15 mouse cellular contexts compared by ENCODE assay signal in the genomic region with DNA sequence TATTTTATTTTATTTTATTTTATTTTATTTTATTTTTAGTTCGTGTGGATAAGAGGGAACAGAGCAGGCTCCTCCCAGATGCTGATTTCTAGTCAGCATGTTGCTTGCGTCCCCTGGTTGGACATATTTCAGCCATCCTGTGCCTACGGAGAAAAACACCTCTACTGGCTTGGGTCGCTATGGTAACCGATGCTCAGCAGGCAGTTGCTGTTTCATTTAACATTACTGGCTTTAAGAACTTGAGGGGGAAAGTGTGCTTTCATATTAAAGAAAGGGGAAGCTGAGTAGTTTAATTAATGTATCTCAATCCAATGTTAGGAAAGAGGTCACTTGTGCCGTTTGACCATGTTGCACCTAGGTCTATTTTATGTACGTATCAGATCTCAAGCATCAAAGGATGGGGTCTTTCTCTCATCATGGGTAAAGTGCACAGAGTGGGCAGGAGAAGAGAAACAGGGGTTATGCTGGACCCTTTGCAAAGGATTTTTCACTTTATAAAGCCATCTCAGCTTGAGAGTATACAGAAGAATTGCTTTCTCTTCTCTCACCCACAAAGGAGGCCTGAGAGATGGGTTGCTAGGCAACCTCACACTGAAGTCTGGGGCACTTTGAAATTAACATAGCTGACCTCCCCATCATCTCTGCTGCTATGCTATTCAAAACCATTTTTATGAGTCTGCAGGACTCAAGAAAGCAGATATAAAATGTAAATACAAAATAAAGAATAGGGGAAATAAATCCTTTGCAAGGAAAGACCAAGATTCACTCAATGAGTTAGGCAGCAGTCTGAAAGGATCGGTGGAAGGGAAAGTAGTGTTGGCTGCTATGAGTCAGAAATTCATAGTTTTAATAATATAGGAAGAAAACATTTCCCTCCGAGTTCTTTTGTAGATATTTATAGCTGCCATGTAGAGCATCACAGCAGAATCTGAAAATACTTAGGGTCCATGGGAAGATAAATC. TPM values are rescaled to one million over a fixed set of nuclear protein-coding genes. Genes with fewer than 3 reads are reported as not detected.
DNase-seq lines count a peak whose midpoint lies in the region; ATAC-seq lines count a peak whose summit lies in the region.
"Had no signal": no experiment of that assay in that cellular context is flagged by ENCODE, and none has a peak within 500 bp of the region (broad histone marks: within the 10 kb centered on the region; RNA-seq: fewer than 3 reads in every experiment).

No protein-coding gene starts in this region.

- peaks cover 20% of the 10 kb centered on the region for H3K4me1 ChIP-seq in forebrain, embryonic 14.5 days (ENCODE audit: control insufficient read depth, insufficient read depth, low read length)
- peaks cover 51% of the 10 kb centered on the region for H3K4me1 ChIP-seq in midbrain, embryonic 10.5 days
- H3K4me1 ChIP-seq in limb, embryonic 10.5 days: peaks cover 18% of the 10 kb centered on the region
- H3K4me1 ChIP-seq: liver, embryonic 13.5 days; megakaryocyte, embryonic 14.5 days had no signal

- ATAC-seq in forebrain, embryonic 14.5 days: peak; percentile 74

- H3K27ac ChIP-seq in forebrain, embryonic 14.5 days (ENCODE audit: low read depth, low read length): peak overlapping the region; percentile 75
- peak overlapping the region; percentile 82 for H3K27ac ChIP-seq in midbrain, embryonic 10.5 days (replicated peaks)
- no peak overlapping the region for H3K27ac ChIP-seq in limb, embryonic 10.5 days
- H3K27ac ChIP-seq: embryonic facial prominence, embryonic 15.5 days; liver, embryonic 13.5 days had no signal

- WGBS in forebrain, embryonic 14.5 days: 10% methylated on average over 9 of the region's 9 CpGs
- WGBS in midbrain, embryonic 10.5 days: 37% methylated on average over 9 of the region's 9 CpGs
- 82% methylated on average over 9 of the region's 9 CpGs for WGBS in limb, embryonic 10.5 days

- H3K36me3 ChIP-seq in forebrain, embryonic 14.5 days (ENCODE audit: control insufficient read depth, insufficient read depth, low read length): no peaks in the 10 kb centered on the region
- H3K36me3 ChIP-seq in midbrain, embryonic 10.5 days: peaks cover 10% of the 10 kb centered on the region; the same call in 1 of the 2 replicates
- 0 out of 2 replicates have a peak, but pooled peaks cover 3% of the 10 kb centered on the region for H3K36me3 ChIP-seq in limb, embryonic 10.5 days
- H3K36me3 ChIP-seq: embryonic facial prominence, embryonic 15.5 days; liver, embryonic 13.5 days had no signal

- no peak overlapping the region for H3K4me3 ChIP-seq in forebrain, embryonic 14.5 days (ENCODE audit: low read depth, low read length)
- peak overlapping the region; percentile 38 for H3K4me3 ChIP-seq in midbrain, embryonic 10.5 days
- H3K4me3 ChIP-seq in limb, embryonic 10.5 days: no peak overlapping the region
- H3K4me3 ChIP-seq: embryonic facial prominence, embryonic 15.5 days; liver, embryonic 13.5 days; megakaryocyte, embryonic 14.5 days had no signal

- peak overlapping the region; percentile 25 for H3K9ac ChIP-seq in forebrain, embryonic 14.5 days (ENCODE audit: low read length)
- H3K9ac ChIP-seq: embryonic facial prominence, embryonic 15.5 days; liver, embryonic 13.5 days had no signal

- H3K9me3 ChIP-seq in forebrain, embryonic 14.5 days (replicated peaks; ENCODE audit: control insufficient read depth, low read length): no peaks in the 10 kb centered on the region
- H3K9me3 ChIP-seq in midbrain, embryonic 10.5 days (replicated peaks): no peaks in the 10 kb centered on the region
- no peaks in the 10 kb centered on the region for H3K9me3 ChIP-seq in limb, embryonic 10.5 days (replicated peaks)
- H3K9me3 ChIP-seq: embryonic facial prominence, embryonic 15.5 days; liver, embryonic 13.5 days had no signal

- H3K27me3 ChIP-seq in forebrain, embryonic 14.5 days (replicated peaks; ENCODE audit: control insufficient read depth, insufficient read depth, low read length): no peaks in the 10 kb centered on the region
- no peaks in the 10 kb centered on the region for H3K27me3 ChIP-seq in midbrain, embryonic 10.5 days (ENCODE audit: low read depth, poor library complexity, severe bottlenecking)
- H3K27me3 ChIP-seq in limb, embryonic 10.5 days (ENCODE audit: low read depth, poor library complexity, severe bottlenecking): no peaks in the 10 kb centered on the region
- H3K27me3 ChIP-seq: embryonic facial prominence, embryonic 15.5 days; liver, embryonic 13.5 days; megakaryocyte, embryonic 14.5 days had no signal

- H3K4me2 ChIP-seq in forebrain, embryonic 14.5 days (ENCODE audit: low read length): peak overlapping the region; percentile 41
- H3K4me2 ChIP-seq: embryonic facial prominence, embryonic 15.5 days; liver, embryonic 13.5 days had no signal

- DNase-seq in right cerebral cortex, postnatal 10 days (ENCODE audit: low spot score in 2 of 2): peak; percentile 72 to 82
- no peak for DNase-seq in right cerebral cortex, postnatal 14 days
- peak; percentile 85 for DNase-seq in forebrain, embryonic 14.5 days (ENCODE audit: low spot score)
- peak; percentile 67 for DNase-seq in midbrain, embryonic 10.5 days (ENCODE audit: low spot score)
- no peak for DNase-seq in gastrocnemius, adult 18-20 months (ENCODE audit: low spot score)
- no peak for DNase-seq in adrenal gland, postnatal 25 days
- DNase-seq in lung, postnatal 14 days: no peak
- no peak for DNase-seq in limb, embryonic 10.5 days (ENCODE audit: low spot score)
- DNase-seq: gastrocnemius, postnatal 25 days; heart, postnatal 4 days; liver, embryonic 13.5 days; right cerebral cortex, postnatal 25 days; thymus, adult 18-20 months had no signal

RNA-seq across cellular contexts. Expression of a gene that starts 53.4 kb away (rescaled TPM):
- polyA plus RNA-seq in forebrain, embryonic 14.5 days (2014; fragmentation: Nextera tagmentation; extraction: Ambion mirVana): 0.63 and 1.6 TPM in 2 replicates
- 0.30 and 0.82 TPM in 2 replicates for polyA plus RNA-seq in midbrain, embryonic 10.5 days (2016; fragmentation: Nextera tagmentation; extraction: Ambion mirVana)
- under 1 TPM in 1 of 2 experiments, not detected in 1; 0.36 TPM for total RNA-seq in gastrocnemius, adult 18-20 months (2021)
- total RNA-seq in adrenal gland, postnatal 25 days (2021): 0.73 and 1.7 TPM in 2 replicates
- polyA plus RNA-seq in limb, embryonic 10.5 days (2016; fragmentation: Nextera tagmentation; extraction: Ambion mirVana): 0.50 and 1.6 TPM in 2 replicates
- total RNA-seq: gastrocnemius, postnatal 25 days; heart, postnatal 4 days had no signal

Comparison
In these comparisons a context has a peak if more than half of its experiments do, and no peak if none do; other contexts are left out.
1. DNase-seq: peak in right cerebral cortex, postnatal 10 days (2 of 2), forebrain, embryonic 14.5 days (single experiment) and midbrain, embryonic 10.5 days (single experiment); none in right cerebral cortex, postnatal 14 days (single experiment), gastrocnemius, adult 18-20 months (single experiment), adrenal gland, postnatal 25 days (single experiment), lung, postnatal 14 days (single experiment) and limb, embryonic 10.5 days (single experiment).